Mouse (Mus musculus): ENCODE measurements at regions not wholly inside any gene's neighbourhood (a gene's known extent, or its start where the extent isn't known, plus 50 kb on each side); places are given as distances from the start of the nearest gene placed in this dataset.
"Not testable (repeated sequence)": the region's sequence is repeated elsewhere in the genome, so short reads cannot be mapped to it uniquely, and the experiment has no call there.

- ATAC-seq, result no peak
These were observed 250.9 kb downstream of the Fgf9 start for GRCm38 (mm10) chr14:58321234-58321633.

GRCm38 (mm10) chr14:58317640-58318039 is 247.3 kb downstream of the Fgf9 start:
- ATAC-seq, result no peak

GRCm38 (mm10) chr14:58317231-58317630 is 246.9 kb downstream of the Fgf9 start:
- no peak for ATAC-seq

- ATAC-seq, result no peak
These were observed 237.3 kb downstream of the Fgf9 start for GRCm38 (mm10) chr14:58307695-58308094.

GRCm38 (mm10) chr14:58306832-58307521 is 236.6 kb downstream of the Fgf9 start:
- no peak for ATAC-seq

- no peak for ATAC-seq
These were observed 230.1 kb downstream of the Fgf9 start for GRCm38 (mm10) chr14:58300411-58300887.

- ATAC-seq, result no peak
These were observed 215.7 kb downstream of the Fgf9 start for GRCm38 (mm10) chr14:58286007-58286525.

- no peak for ATAC-seq
These were observed 212.5 kb downstream of the Fgf9 start for GRCm38 (mm10) chr14:58282708-58283290.

GRCm38 (mm10) chr14:58282264-58282663 is 211.9 kb downstream of the Fgf9 start:
- ATAC-seq, result no peak

GRCm38 (mm10) chr14:58274440-58274839 is 204.1 kb downstream of the Fgf9 start:
- not testable (repeated sequence) for ATAC-seq

- ATAC-seq, result no peak
These were observed 203.5 kb downstream of the Fgf9 start for GRCm38 (mm10) chr14:58273693-58274419.

GRCm38 (mm10) chr14:58265373-58265772 is 195.0 kb downstream of the Fgf9 start:
- no peak for ATAC-seq

- ATAC-seq, result no peak
These were observed 194.1 kb downstream of the Fgf9 start for GRCm38 (mm10) chr14:58264401-58264800.

GRCm38 (mm10) chr14:58253369-58253968 is 183.1 kb downstream of the Fgf9 start:
- ATAC-seq, result no peak

GRCm38 (mm10) chr14:58225869-58226268 is 155.5 kb downstream of the Fgf9 start:
- ATAC-seq, result no peak

GRCm38 (mm10) chr14:58224419-58224818 is 154.1 kb downstream of the Fgf9 start:
- ATAC-seq, result no peak

GRCm38 (mm10) chr14:58208401-58208800 is 138.1 kb downstream of the Fgf9 start:
- ATAC-seq, result no peak

- no peak for ATAC-seq
These were observed 132.4 kb downstream of the Fgf9 start for GRCm38 (mm10) chr14:58202607-58203295.

GRCm38 (mm10) chr14:58189948-58190347 is 119.6 kb downstream of the Fgf9 start:
- ATAC-seq, result no peak

- no peak for ATAC-seq
These were observed 112.5 kb downstream of the Fgf9 start for GRCm38 (mm10) chr14:58182869-58183268.

GRCm38 (mm10) chr14:58180724-58181123 is 110.4 kb downstream of the Fgf9 start:
- no peak for ATAC-seq

GRCm38 (mm10) chr14:58175651-58176363 is 105.5 kb downstream of the Fgf9 start:
- ATAC-seq, result no peak
